Comparison of ENCODE assay signal across 25 mouse cellular contexts in genomic region chr14:21866291-21866690, GRCm38 (mm10). TPM values are rescaled to one million over a fixed set of nuclear protein-coding genes. Genes with fewer than 3 reads are reported as not detected.
DNase-seq lines count a peak whose midpoint lies in the region; ATAC-seq and TF ChIP-seq lines count a peak whose summit lies in the region.
"Had no signal": no experiment of that assay in that cellular context is flagged by ENCODE, and none has a peak within 500 bp of the region (broad histone marks: within the 10 kb centered on the region; RNA-seq: fewer than 3 reads in every experiment).

No protein-coding gene starts in this region.

- 0 out of 2 replicates have a peak overlapping the region, but pooled peaks have one; percentile 1 for H3K27ac ChIP-seq in intestine, embryonic 14.5 days (ENCODE audit: low read depth)
- no peak overlapping the region for H3K27ac ChIP-seq in intestine, postnatal 0 days (ENCODE audit: low read depth, low read length)
- H3K27ac ChIP-seq in intestine, embryonic 16.5 days (ENCODE audit: low read length), result peak overlapping the region; percentile 28
- no peak overlapping the region for H3K27ac ChIP-seq in liver, embryonic 11.5 days (ENCODE audit: low read depth, low read length)
- no peak overlapping the region for H3K27ac ChIP-seq in liver, postnatal 0 days (ENCODE audit: low read depth)
- H3K27ac ChIP-seq: embryonic facial prominence, embryonic 13.5 days; heart, adult 2 months; neural tube, embryonic 12.5 days had no signal

- no peak overlapping the region for H3K4me3 ChIP-seq in intestine, embryonic 14.5 days (ENCODE audit: low read depth, low read length)
- no peak overlapping the region for H3K4me3 ChIP-seq in intestine, postnatal 0 days (ENCODE audit: low read depth, low read length)
- no peak overlapping the region for H3K4me3 ChIP-seq in intestine, embryonic 16.5 days (ENCODE audit: low read length)
- no peak overlapping the region for H3K4me3 ChIP-seq in liver, embryonic 11.5 days (ENCODE audit: low read depth, low read length)
- H3K4me3 ChIP-seq in liver, postnatal 0 days (ENCODE audit: low read depth, low read length), result no peak overlapping the region
- H3K4me3 ChIP-seq: embryonic facial prominence, embryonic 13.5 days; heart, adult 2 months; megakaryocyte, embryonic 14.5 days; neural tube, embryonic 12.5 days had no signal

- TF ChIP-seq CTCF in intestine, postnatal 0 days (IDR thresholded peaks at IDR 0.05; ENCODE audit: low read depth), result no peak
- TF ChIP-seq CTCF in liver, postnatal 0 days (IDR thresholded peaks at IDR 0.05; ENCODE audit: low read depth), result no peak

- DNase-seq in intestine, embryonic 14.5 days (ENCODE audit: low spot score), result no peak
- DNase-seq in embryo, embryonic 11.5 days (ENCODE audit: low read depth, low spot score), result peak; percentile 29
- DNase-seq in mesoderm, embryonic 11.5 days (ENCODE audit: low read depth, low spot score), result peak; percentile 56
- DNase-seq in cerebellum, postnatal 10 days, result no peak
- DNase-seq in liver, embryonic 11.5 days (ENCODE audit: low spot score), result no peak
- no peak for DNase-seq in liver, postnatal 0 days
- DNase-seq: B cell, adult 2 months; cerebellum, adult 9-10 months; gastrocnemius, postnatal 25 days; heart, adult 2 months; heart, postnatal 36 days; kidney, adult 9 months; kidney, postnatal 36 days; layer of hippocampus, adult 9-11 months; liver; lung, adult 18-20 months; right cerebral cortex, postnatal 25 days; thymus, postnatal 4 days had no signal

- H3K9me3 ChIP-seq in intestine, embryonic 14.5 days (ENCODE audit: control insufficient read depth, low read length), result no peaks in the 10 kb centered on the region
- no peaks in the 10 kb centered on the region for H3K9me3 ChIP-seq in intestine, postnatal 0 days (ENCODE audit: control insufficient read depth)
- no peaks in the 10 kb centered on the region for H3K9me3 ChIP-seq in intestine, embryonic 16.5 days (ENCODE audit: control insufficient read depth, low read length)
- no peaks in the 10 kb centered on the region for H3K9me3 ChIP-seq in liver, embryonic 11.5 days (ENCODE audit: control insufficient read depth, low read length)
- H3K9me3 ChIP-seq in liver, postnatal 0 days (ENCODE audit: low read length), result no peaks in the 10 kb centered on the region
- H3K9me3 ChIP-seq: embryonic facial prominence, embryonic 13.5 days; megakaryocyte, embryonic 14.5 days; neural tube, embryonic 12.5 days had no signal

- H3K9ac ChIP-seq in intestine, embryonic 14.5 days (ENCODE audit: low read length), result no peak overlapping the region
- H3K9ac ChIP-seq in intestine, postnatal 0 days (ENCODE audit: low read depth, low read length), result no peak overlapping the region
- H3K9ac ChIP-seq in intestine, embryonic 16.5 days (ENCODE audit: low read depth, low read length), result no peak overlapping the region
- H3K9ac ChIP-seq in liver, embryonic 11.5 days (ENCODE audit: low read depth, low read length), result no peak overlapping the region
- H3K9ac ChIP-seq in liver, postnatal 0 days (replicated peaks), result no peak overlapping the region
- H3K9ac ChIP-seq: embryonic facial prominence, embryonic 13.5 days; neural tube, embryonic 12.5 days had no signal

- no peak overlapping the region for H3K4me2 ChIP-seq in intestine, embryonic 14.5 days (ENCODE audit: low read length)
- no peak overlapping the region for H3K4me2 ChIP-seq in intestine, postnatal 0 days (replicated peaks; ENCODE audit: low read depth)
- H3K4me2 ChIP-seq in intestine, embryonic 16.5 days (ENCODE audit: low read depth, low read length), result no peak overlapping the region
- no peak overlapping the region for H3K4me2 ChIP-seq in liver, embryonic 11.5 days
- H3K4me2 ChIP-seq in liver, postnatal 0 days (ENCODE audit: low read depth, low read length), result no peak overlapping the region
- H3K4me2 ChIP-seq: embryonic facial prominence, embryonic 13.5 days; neural tube, embryonic 12.5 days had no signal

- WGBS in intestine, embryonic 14.5 days, result 31% methylated on average over 7 of the region's 7 CpGs
- 24% methylated on average over 7 of the region's 7 CpGs for WGBS in intestine, postnatal 0 days
- 30% methylated on average over 7 of the region's 7 CpGs for WGBS in intestine, embryonic 16.5 days
- 63% methylated on average over 7 of the region's 7 CpGs for WGBS in liver, embryonic 11.5 days
- WGBS in liver, postnatal 0 days (ENCODE audit: insufficient replicate concordance), result 72% methylated on average over 7 of the region's 7 CpGs

- ATAC-seq in intestine, embryonic 14.5 days (replicated peaks; ENCODE audit: low FRiP score, low TSS enrichment, low read depth), result no peak
- no peak for ATAC-seq in intestine, postnatal 0 days
- peak; percentile 46; the same call in 1 of the 2 replicates for ATAC-seq in intestine, embryonic 16.5 days
- ATAC-seq in liver, embryonic 11.5 days (replicated peaks; ENCODE audit: low FRiP score), result no peak
- ATAC-seq in liver, postnatal 0 days, result no peak
- ATAC-seq: forebrain, embryonic 14.5 days; hindbrain, embryonic 16.5 days had no signal

- H3K36me3 ChIP-seq in intestine, embryonic 14.5 days (ENCODE audit: control insufficient read depth, insufficient read depth, low read length), result no peaks in the 10 kb centered on the region
- H3K36me3 ChIP-seq in intestine, postnatal 0 days (ENCODE audit: control insufficient read depth, insufficient read depth), result no peaks in the 10 kb centered on the region
- no peaks in the 10 kb centered on the region for H3K36me3 ChIP-seq in intestine, embryonic 16.5 days (ENCODE audit: control insufficient read depth, insufficient read depth, low read length)
- no peaks in the 10 kb centered on the region for H3K36me3 ChIP-seq in liver, embryonic 11.5 days (ENCODE audit: control insufficient read depth, insufficient read depth, low read length)
- H3K36me3 ChIP-seq in liver, postnatal 0 days (replicated peaks; ENCODE audit: insufficient read depth, low read length), result no peaks in the 10 kb centered on the region
- H3K36me3 ChIP-seq: embryonic facial prominence, embryonic 13.5 days; neural tube, embryonic 12.5 days had no signal

- no peaks in the 10 kb centered on the region for H3K4me1 ChIP-seq in intestine, embryonic 14.5 days (replicated peaks; ENCODE audit: control insufficient read depth, insufficient read depth, low read length)
- H3K4me1 ChIP-seq in intestine, postnatal 0 days (replicated peaks; ENCODE audit: control insufficient read depth, insufficient read depth, low read length), result no peaks in the 10 kb centered on the region
- peaks cover 4% of the 10 kb centered on the region; the same call in 1 of the 2 replicates for H3K4me1 ChIP-seq in intestine, embryonic 16.5 days (ENCODE audit: control insufficient read depth, insufficient read depth, low read length)
- H3K4me1 ChIP-seq in liver, embryonic 11.5 days (replicated peaks; ENCODE audit: control insufficient read depth, insufficient read depth, low read length), result no peaks in the 10 kb centered on the region
- no peaks in the 10 kb centered on the region for H3K4me1 ChIP-seq in liver, postnatal 0 days (ENCODE audit: insufficient read depth)

- H3K27me3 ChIP-seq in intestine, embryonic 14.5 days (replicated peaks; ENCODE audit: control insufficient read depth, insufficient read depth, low read length), result no peaks in the 10 kb centered on the region
- H3K27me3 ChIP-seq in intestine, postnatal 0 days (replicated peaks; ENCODE audit: control insufficient read depth, insufficient read depth, low read length), result no peaks in the 10 kb centered on the region
- no peaks in the 10 kb centered on the region for H3K27me3 ChIP-seq in intestine, embryonic 16.5 days (replicated peaks; ENCODE audit: control insufficient read depth, insufficient read depth, low read length)
- H3K27me3 ChIP-seq in liver, embryonic 11.5 days (replicated peaks; ENCODE audit: control insufficient read depth, insufficient read depth, low read length), result no peaks in the 10 kb centered on the region
- no peaks in the 10 kb centered on the region for H3K27me3 ChIP-seq in liver, postnatal 0 days (ENCODE audit: insufficient read depth, low read length)
- H3K27me3 ChIP-seq: embryonic facial prominence, embryonic 13.5 days; neural tube, embryonic 12.5 days had no signal

- TF ChIP-seq EP300 in liver, postnatal 0 days (IDR thresholded peaks at IDR 0.05; ENCODE audit: low read depth), result no peak

RNA-seq across cellular contexts. Expression of gene Comtd1, which starts 17.5 kb away (rescaled TPM):
- 47.4 and 47.6 TPM in 2 replicates for polyA plus RNA-seq in intestine, embryonic 14.5 days (2014; fragmentation: Nextera tagmentation; extraction: Ambion mirVana)
- polyA plus RNA-seq in intestine, postnatal 0 days (2015; fragmentation: Nextera tagmentation; extraction: Ambion mirVana), result 67.3 and 70.5 TPM in 2 replicates
- polyA plus RNA-seq in intestine, embryonic 16.5 days (2015; fragmentation: Nextera tagmentation; extraction: Ambion mirVana), result 88.2 and 89.1 TPM in 2 replicates
- 54.4 and 59.0 TPM in 2 replicates for polyA plus RNA-seq in liver, embryonic 11.5 days (2014; fragmentation: Nextera tagmentation; extraction: Ambion mirVana)
- 14.2 TPM in 2 replicates for polyA plus RNA-seq in liver, postnatal 0 days (2015; fragmentation: Nextera tagmentation; extraction: Ambion mirVana)

RNA-seq across cellular contexts. Expression of gene Vdac2, which starts 41.3 kb away (rescaled TPM):
- 334 and 336 TPM in 2 replicates for polyA plus RNA-seq in intestine, embryonic 14.5 days (2014; fragmentation: Nextera tagmentation; extraction: Ambion mirVana)
- 354 and 371 TPM in 2 replicates for polyA plus RNA-seq in intestine, postnatal 0 days (2015; fragmentation: Nextera tagmentation; extraction: Ambion mirVana)
- polyA plus RNA-seq in intestine, embryonic 16.5 days (2015; fragmentation: Nextera tagmentation; extraction: Ambion mirVana), result 410 and 422 TPM in 2 replicates
- polyA plus RNA-seq in liver, embryonic 11.5 days (2014; fragmentation: Nextera tagmentation; extraction: Ambion mirVana), result 312 and 324 TPM in 2 replicates
- polyA plus RNA-seq in liver, postnatal 0 days (2015; fragmentation: Nextera tagmentation; extraction: Ambion mirVana), result 128 and 129 TPM in 2 replicates

Comparison
In these comparisons a context has a peak if more than half of its experiments do, and no peak if none do; other contexts are left out.
1. H3K27ac ChIP-seq: peak in intestine, embryonic 14.5 days (single experiment) and intestine, embryonic 16.5 days (single experiment); none in intestine, postnatal 0 days (single experiment), liver, embryonic 11.5 days (single experiment) and liver, postnatal 0 days (single experiment).
2. DNase-seq: peak in embryo, embryonic 11.5 days (single experiment) and mesoderm, embryonic 11.5 days (single experiment); none in intestine, embryonic 14.5 days (single experiment), cerebellum, postnatal 10 days (0 of 2), liver, embryonic 11.5 days (single experiment) and liver, postnatal 0 days (single experiment).